Mouse (Mus musculus): ENCODE results near the gene Ccdc186. TPM values are rescaled to one million over a fixed set of nuclear protein-coding genes. Genes with fewer than 3 reads are reported as not detected.
"Not testable (repeated sequence)": the region's sequence is repeated elsewhere in the genome, so short reads cannot be mapped to it uniquely, and the experiment has no call there.

Ccdc186 gene
- polyA plus RNA-seq, 1 experiment from 2014 or later, result 13.4 TPM

DNA sequence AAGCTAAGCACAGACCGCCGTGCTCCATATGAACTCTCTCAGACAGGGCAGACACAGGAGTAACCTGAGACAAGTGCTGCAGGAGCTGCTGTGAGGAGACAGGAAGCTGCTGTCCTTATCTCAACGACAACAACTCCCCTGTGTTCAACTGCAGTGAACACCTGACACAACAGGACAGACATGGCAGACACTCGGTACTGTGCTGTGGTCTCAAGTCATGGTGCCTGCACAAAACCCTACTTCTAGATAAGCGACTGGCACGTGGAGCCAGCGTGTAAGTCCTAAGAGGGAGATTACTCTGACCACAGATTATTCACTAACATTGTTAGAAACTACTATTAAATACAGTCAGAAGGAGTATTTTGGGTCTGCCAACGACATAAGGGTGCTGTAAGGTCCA is 21.8 kb downstream of the Ccdc186 start:
- Histone ChIP-seq H3K9ac (ENCODE audit: low read length) (no peak overlapping the region), H3K27ac (replicated peaks) (no peak overlapping the region), H3K4me2 (replicated peaks; ENCODE audit: low read depth) (no peak overlapping the region), H3K9me3 (ENCODE audit: control insufficient read depth, low read length) (no peaks in the 10 kb centered on the region), H3K4me3 (ENCODE audit: low read depth, low read length) (no peak overlapping the region), H3K27me3 (ENCODE audit: control insufficient read depth, insufficient read depth, low read length) (no peaks in the 10 kb centered on the region), H3K36me3 (ENCODE audit: control insufficient read depth, insufficient read depth, low read length) (peaks cover 24% of the 10 kb centered on the region), H3K4me1 (replicated peaks; ENCODE audit: control insufficient read depth, insufficient read depth) (no peaks in the 10 kb centered on the region)
- no peak for TF ChIP-seq EP300 (optimal IDR thresholded peaks at IDR 0.05)
- TF ChIP-seq CTCF (IDR thresholded peaks at IDR 0.05; ENCODE audit: low read depth), result no peak
- 77% methylated on average over 8 of the region's 8 CpGs for WGBS
- ATAC-seq (ENCODE audit: low FRiP score, low TSS enrichment) (no peak), DNase-seq (ENCODE audit: low spot score) (no peak)

DNA sequence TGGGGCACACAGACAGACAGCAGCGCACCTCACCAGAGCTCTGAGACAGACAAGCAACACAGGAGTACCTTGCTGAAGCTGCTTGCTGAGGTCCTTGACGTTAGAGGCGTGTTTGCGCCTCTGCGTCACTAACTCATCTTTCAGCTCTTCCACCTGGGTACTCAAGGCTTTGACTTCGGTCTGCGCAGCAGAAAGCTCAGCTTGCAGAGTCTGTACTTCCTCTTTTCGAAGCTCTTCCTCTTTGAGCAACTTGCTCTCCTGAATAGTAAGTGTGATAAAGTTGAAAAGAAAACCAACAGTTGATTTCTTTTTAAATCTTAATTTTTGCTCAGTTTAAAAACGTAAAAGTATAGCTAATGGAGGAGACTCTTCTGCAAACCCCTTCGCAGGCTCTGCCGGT is 24.6 kb downstream of the Ccdc186 start:
- DNase-seq (ENCODE audit: low spot score) (no peak), ATAC-seq (ENCODE audit: low FRiP score, low TSS enrichment) (no peak)
- Histone ChIP-seq H3K27me3 (ENCODE audit: control insufficient read depth, insufficient read depth, low read length) (no peaks in the 10 kb centered on the region), H3K27ac (replicated peaks) (no peak overlapping the region), H3K4me1 (replicated peaks; ENCODE audit: control insufficient read depth, insufficient read depth) (no peaks in the 10 kb centered on the region), H3K9me3 (ENCODE audit: control insufficient read depth, low read length) (no peaks in the 10 kb centered on the region), H3K4me3 (ENCODE audit: low read depth, low read length) (no peak overlapping the region), H3K36me3 (ENCODE audit: control insufficient read depth, insufficient read depth, low read length) (peaks cover 38% of the 10 kb centered on the region), H3K4me2 (replicated peaks; ENCODE audit: low read depth) (no peak overlapping the region), H3K9ac (ENCODE audit: low read length) (no peak overlapping the region)
- TF ChIP-seq EP300 (optimal IDR thresholded peaks at IDR 0.05) (no peak), CTCF (IDR thresholded peaks at IDR 0.05; ENCODE audit: low read depth) (no peak)
- 88% methylated on average over 11 of the region's 11 CpGs for WGBS

DNA sequence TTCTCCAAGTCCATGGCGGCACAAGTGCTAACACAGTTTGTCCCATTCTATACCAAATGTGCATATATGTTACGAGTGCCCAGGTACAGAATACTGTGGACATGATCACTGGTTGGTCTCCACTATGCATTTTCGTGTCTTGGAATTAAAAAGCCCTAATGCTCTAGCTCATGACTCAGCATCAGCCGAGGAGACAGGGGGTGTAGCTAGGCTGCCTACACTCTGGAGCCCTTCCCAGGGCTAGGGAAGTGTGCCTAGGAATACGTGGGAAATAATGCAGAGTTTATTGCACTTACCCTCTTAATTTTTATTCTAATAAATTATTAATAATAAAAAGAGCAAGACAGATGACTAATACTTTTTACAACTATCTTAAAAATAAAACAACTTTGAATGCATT is 33.0 kb downstream of the Ccdc186 start:
- no peak overlapping the region for H3K4me3 ChIP-seq (ENCODE audit: low read depth, low read length)
- H3K9ac ChIP-seq (ENCODE audit: low read length), result no peak overlapping the region
- TF ChIP-seq EP300 (optimal IDR thresholded peaks at IDR 0.05), result no peak
- no peak for TF ChIP-seq CTCF (IDR thresholded peaks at IDR 0.05; ENCODE audit: low read depth)
- no peaks in the 10 kb centered on the region for H3K4me1 ChIP-seq (replicated peaks; ENCODE audit: control insufficient read depth, insufficient read depth)
- H3K27me3 ChIP-seq (ENCODE audit: control insufficient read depth, insufficient read depth, low read length), result no peaks in the 10 kb centered on the region
- ATAC-seq (ENCODE audit: low FRiP score, low TSS enrichment) (no peak), DNase-seq (ENCODE audit: low spot score) (no peak)
- H3K27ac ChIP-seq (replicated peaks), result no peak overlapping the region
- peaks cover 18% of the 10 kb centered on the region for H3K36me3 ChIP-seq (ENCODE audit: control insufficient read depth, insufficient read depth, low read length)
- WGBS, result 79% methylated on average over 5 of the region's 5 CpGs
- H3K9me3 ChIP-seq (ENCODE audit: control insufficient read depth, low read length), result no peaks in the 10 kb centered on the region
- H3K4me2 ChIP-seq (replicated peaks; ENCODE audit: low read depth), result no peak overlapping the region

GRCm38 (mm10) chr19:56787911-56788310 is 34.1 kb downstream of the Ccdc186 start:
- Histone ChIP-seq H3K9me3 (ENCODE audit: control insufficient read depth, low read length) (no peaks in the 10 kb centered on the region), H3K27ac (replicated peaks) (no peak overlapping the region), H3K4me2 (replicated peaks; ENCODE audit: low read depth) (no peak overlapping the region), H3K9ac (ENCODE audit: low read length) (no peak overlapping the region), H3K4me3 (ENCODE audit: low read depth, low read length) (no peak overlapping the region), H3K27me3 (ENCODE audit: control insufficient read depth, insufficient read depth, low read length) (no peaks in the 10 kb centered on the region), H3K36me3 (ENCODE audit: control insufficient read depth, insufficient read depth, low read length) (peaks cover 11% of the 10 kb centered on the region), H3K4me1 (replicated peaks; ENCODE audit: control insufficient read depth, insufficient read depth) (no peaks in the 10 kb centered on the region)
- DNase-seq (ENCODE audit: low spot score) (no peak), ATAC-seq (ENCODE audit: low FRiP score, low TSS enrichment) (no peak)
- WGBS, result 79% methylated on average over 7 of the region's 7 CpGs
- TF ChIP-seq CTCF (IDR thresholded peaks at IDR 0.05; ENCODE audit: low read depth) (no peak), EP300 (optimal IDR thresholded peaks at IDR 0.05) (no peak)

DNA sequence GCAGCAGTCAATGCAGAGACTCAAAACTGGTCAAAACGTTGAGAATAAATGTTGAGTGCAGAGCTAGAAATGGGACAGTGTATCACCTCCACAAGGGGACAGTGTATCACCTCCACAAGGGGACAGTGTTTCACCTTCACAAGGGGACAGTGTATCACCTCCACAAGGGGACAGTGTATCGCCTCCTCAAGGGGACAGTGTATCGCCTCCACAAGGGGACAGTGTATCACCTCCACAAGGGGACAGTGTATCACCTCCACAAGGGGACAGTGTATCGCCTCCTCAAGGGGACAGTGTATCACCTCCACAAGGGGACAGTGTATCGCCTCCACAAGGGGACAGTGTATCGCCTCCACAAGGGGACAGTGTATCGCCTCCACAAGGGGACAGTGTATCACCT is 43.5 kb downstream of the Ccdc186 start:
- not testable (repeated sequence) for DNase-seq (ENCODE audit: low spot score); ATAC-seq (ENCODE audit: low FRiP score, low TSS enrichment)

GRCm38 (mm10) chr19:56776719-56777382 is 45.1 kb downstream of the Ccdc186 start:
- Histone ChIP-seq H3K4me2 (replicated peaks; ENCODE audit: low read depth) (peak overlapping the region; percentile 34; the same call in 1 of the 2 replicates), H3K27me3 (ENCODE audit: control insufficient read depth, insufficient read depth, low read length) (no peaks in the 10 kb centered on the region), H3K9me3 (ENCODE audit: control insufficient read depth, low read length) (no peaks in the 10 kb centered on the region), H3K36me3 (ENCODE audit: control insufficient read depth, insufficient read depth, low read length) (no peaks in the 10 kb centered on the region), H3K4me3 (ENCODE audit: low read depth, low read length) (peak overlapping the region; percentile 6; the same call in 1 of the 2 replicates), H3K4me1 (replicated peaks; ENCODE audit: control insufficient read depth, insufficient read depth) (no peaks in the 10 kb centered on the region), H3K27ac (replicated peaks) (no peak overlapping the region), H3K9ac (ENCODE audit: low read length) (no peak overlapping the region)
- TF ChIP-seq EP300 (optimal IDR thresholded peaks at IDR 0.05), result no peak
- TF ChIP-seq CTCF (IDR thresholded peaks at IDR 0.05; ENCODE audit: low read depth), result peak; percentile 87
- ATAC-seq (ENCODE audit: low FRiP score, low TSS enrichment), result peak; percentile 73
- DNase-seq (ENCODE audit: low spot score), result peak; percentile 59
- 20% methylated on average over 16 of the region's 16 CpGs for whole genome bisulfite sequencing

More for the DNA sequence above, 43.5 kb downstream of the Ccdc186 start:
- 89% methylated on average over 7 of the region's 7 CpGs for WGBS
- H3K36me3 ChIP-seq (ENCODE audit: control insufficient read depth, insufficient read depth, low read length); H3K27me3 ChIP-seq (ENCODE audit: control insufficient read depth, insufficient read depth, low read length); H3K27ac ChIP-seq (replicated peaks); H3K4me3 ChIP-seq (ENCODE audit: low read depth, low read length); H3K9ac ChIP-seq (ENCODE audit: low read length); H3K4me2 ChIP-seq (replicated peaks; ENCODE audit: low read depth); H3K9me3 ChIP-seq (ENCODE audit: control insufficient read depth, low read length); H3K4me1 ChIP-seq (replicated peaks; ENCODE audit: control insufficient read depth, insufficient read depth): not testable (repeated sequence)
- peak; percentile 44 for TF ChIP-seq CTCF (IDR thresholded peaks at IDR 0.05; ENCODE audit: low read depth)

Data from stomach, postnatal 0 days (tissue).